Mouse (Mus musculus): Measurements from ENCODE around the gene Prok1. TPM values are rescaled to one million over a fixed set of nuclear protein-coding genes. Genes with fewer than 3 reads are reported as not detected.

The Prok1 gene
- not detected for total RNA-seq (2021)
- long read RNA-seq, experiment 1 = 0 reads
- long read RNA-seq, experiment 2 = 0 reads

GRCm38 (mm10) chr3:107239607-107240006 lies at the start of gene Prok1:
TSS of gene Prok1 (minus strand) at chr3:107239707.
- no peak for DNase-seq
- intact Hi-C loops (cut with DNase I; ENCODE audit: low total_unique reads) = loop anchor here (5.0 kb wide), 1 partner anchor 228 kb away; no protein-coding TSS in a partner anchor

GRCm38 (mm10) chr3:107287346-107287745 lies 47.8 kb upstream of the Prok1 start:
- intact Hi-C loops (cut with DNase I; ENCODE audit: low total_unique reads) = no loop called here
- no peak for DNase-seq

- no peak for DNase-seq
These were observed 46.6 kb upstream of the Prok1 start for GRCm38 (mm10) chr3:107286123-107286522.

GRCm38 (mm10) chr3:107278479-107279269 lies 39.2 kb upstream of the Prok1 start, which contains the start of gene Lamtor5:
TSS of gene Lamtor5 (plus strand) at chr3:107278858.
- intact Hi-C loops (cut with DNase I; ENCODE audit: low total_unique reads) = no loop called here
- DNase-seq = peak; percentile 87

More at GRCm38 (mm10) chr3:107286123-107286522, 46.6 kb upstream of the Prok1 start:
- intact Hi-C loops (cut with DNase I; ENCODE audit: low total_unique reads) = no loop called here

- no peak for DNase-seq
- intact Hi-C loops (cut with DNase I; ENCODE audit: low total_unique reads) = no loop called here
These were observed 37.1 kb upstream of the Prok1 start for GRCm38 (mm10) chr3:107276626-107277025.

- no peak for DNase-seq
- intact Hi-C loops (cut with DNase I; ENCODE audit: low total_unique reads) = no loop called here
These were observed 36.5 kb upstream of the Prok1 start for GRCm38 (mm10) chr3:107275996-107276395.

GRCm38 (mm10) chr3:107275351-107275750 lies 35.8 kb upstream of the Prok1 start:
- DNase-seq = no peak
- intact Hi-C loops (cut with DNase I; ENCODE audit: low total_unique reads) = no loop called here

GRCm38 (mm10) chr3:107273820-107274219 lies 34.3 kb upstream of the Prok1 start:
- intact Hi-C loops (cut with DNase I; ENCODE audit: low total_unique reads) = loop anchor here (2.0 to 5.0 kb wide), 2 partner anchors 37 to 198 kb away; no protein-coding TSS in a partner anchor
- DNase-seq = peak; percentile 47

- intact Hi-C loops (cut with DNase I; ENCODE audit: low total_unique reads) = loop anchor here (2.0 to 5.0 kb wide), 2 partner anchors 36 to 200 kb away; no protein-coding TSS in a partner anchor
- DNase-seq = no peak
These were observed 32.9 kb upstream of the Prok1 start for GRCm38 (mm10) chr3:107272433-107272832.

- intact Hi-C loops (cut with DNase I; ENCODE audit: low total_unique reads) = no loop called here
- no peak for DNase-seq
These were observed 27.4 kb upstream of the Prok1 start for GRCm38 (mm10) chr3:107266814-107267345.

GRCm38 (mm10) chr3:107261851-107262165 lies 22.3 kb upstream of the Prok1 start:
- intact Hi-C loops (cut with DNase I; ENCODE audit: low total_unique reads) = no loop called here
- no peak for DNase-seq

GRCm38 (mm10) chr3:107260956-107261850 lies 21.7 kb upstream of the Prok1 start:
- DNase-seq = peak; percentile 48
- intact Hi-C loops (cut with DNase I; ENCODE audit: low total_unique reads) = no loop called here

GRCm38 (mm10) chr3:107257924-107258323 lies 18.4 kb upstream of the Prok1 start:
- intact Hi-C loops (cut with DNase I; ENCODE audit: low total_unique reads) = no loop called here
- DNase-seq = no peak

- DNase-seq = peak; percentile 41
- intact Hi-C loops (cut with DNase I; ENCODE audit: low total_unique reads) = no loop called here
These were observed 17.2 kb upstream of the Prok1 start for GRCm38 (mm10) chr3:107256724-107257123.

- no peak for DNase-seq
- intact Hi-C loops (cut with DNase I; ENCODE audit: low total_unique reads) = no loop called here
These were observed 16.5 kb upstream of the Prok1 start for GRCm38 (mm10) chr3:107255992-107256391.

GRCm38 (mm10) chr3:107253925-107254324 lies 14.4 kb upstream of the Prok1 start:
- intact Hi-C loops (cut with DNase I; ENCODE audit: low total_unique reads) = no loop called here
- DNase-seq = no peak

- DNase-seq = no peak
- intact Hi-C loops (cut with DNase I; ENCODE audit: low total_unique reads) = no loop called here
These were observed 12.5 kb upstream of the Prok1 start for GRCm38 (mm10) chr3:107252035-107252434.

- intact Hi-C loops (cut with DNase I; ENCODE audit: low total_unique reads) = no loop called here
- DNase-seq = no peak
These were observed 10.8 kb upstream of the Prok1 start for GRCm38 (mm10) chr3:107250320-107250719.

- intact Hi-C loops (cut with DNase I; ENCODE audit: low total_unique reads) = no loop called here
- DNase-seq = no peak
These were observed 9.5 kb upstream of the Prok1 start for GRCm38 (mm10) chr3:107249042-107249441.

- no peak for DNase-seq
These were observed 7.4 kb upstream of the Prok1 start for GRCm38 (mm10) chr3:107246876-107247275.

More at GRCm38 (mm10) chr3:107246876-107247275, 7.4 kb upstream of the Prok1 start:
- intact Hi-C loops (cut with DNase I; ENCODE audit: low total_unique reads) = no loop called here
